Mouse (Mus musculus): Measurements from ENCODE around the gene Sh3tc1. TPM values are rescaled to one million over a fixed set of nuclear protein-coding genes. Genes with fewer than 3 reads are reported as not detected.
A peak's percentile ranks its signal among the peaks of the same experiment; 100 is the strongest.

The Sh3tc1 gene
- polyA plus RNA-seq, 1 experiment, result 5.2 TPM

GRCm38 (mm10) chr5:35721933-35722332 lies 17.9 kb downstream of the Sh3tc1 start:
- Histone ChIP-seq H3K27me3 (ENCODE audit: control insufficient read depth, insufficient read depth, low read length) (no peaks in the 10 kb centered on the region), H3K27ac (ENCODE audit: control insufficient read depth, insufficient read depth, low read length) (no peak overlapping the region), H3K4me3 (ENCODE audit: control insufficient read depth, insufficient read depth, low read length) (no peak overlapping the region), H3K4me1 (replicated peaks; ENCODE audit: control insufficient read depth, insufficient read depth, low read length) (no peaks in the 10 kb centered on the region), H3K36me3 (ENCODE audit: control insufficient read depth, insufficient read depth, low read length) (no peaks in the 10 kb centered on the region)
- no peak for DNase-seq
- TF ChIP-seq POLR2A (IDR thresholded peaks at IDR 0.05; ENCODE audit: control insufficient read depth, extremely low read depth, insufficient read depth, low read length, poor library complexity) (no peak), CTCF (IDR thresholded peaks at IDR 0.05; ENCODE audit: borderline replicate concordance, control insufficient read depth, extremely low read depth, insufficient read depth, low read length, poor library complexity) (no peak)
- WGBS, result 97% methylated on average over 2 of the region's 2 CpGs

DNA sequence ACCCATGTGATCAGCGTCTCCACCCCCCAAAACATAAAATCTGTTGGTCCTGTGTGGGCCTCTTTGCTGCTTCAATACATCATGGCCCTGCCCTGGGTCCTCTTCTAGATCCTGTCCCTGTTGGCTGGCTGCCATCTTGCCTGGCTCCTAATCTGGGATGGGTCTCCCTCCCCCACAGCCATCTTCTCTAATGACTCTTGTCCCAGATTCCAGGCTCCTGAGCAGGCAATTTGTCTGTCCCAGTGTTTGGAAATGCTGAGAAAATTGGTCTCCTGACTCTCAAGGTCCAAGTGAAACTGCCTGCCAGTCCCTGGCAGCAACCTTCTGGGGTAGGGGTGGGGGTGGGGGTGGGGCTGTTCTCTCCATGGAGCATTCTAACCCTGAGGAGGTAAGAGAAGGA lies 19.9 kb downstream of the Sh3tc1 start:
- H3K27me3 ChIP-seq (ENCODE audit: control insufficient read depth, insufficient read depth, low read length), result no peaks in the 10 kb centered on the region
- H3K36me3 ChIP-seq (ENCODE audit: control insufficient read depth, insufficient read depth, low read length), result no peaks in the 10 kb centered on the region
- WGBS, result 92% methylated on average over 1 of the region's 1 CpGs
- DNase-seq, result no peak
- no peak overlapping the region for H3K4me3 ChIP-seq (ENCODE audit: control insufficient read depth, insufficient read depth, low read length)
- no peaks in the 10 kb centered on the region for H3K4me1 ChIP-seq (replicated peaks; ENCODE audit: control insufficient read depth, insufficient read depth, low read length)
- no peak overlapping the region for H3K27ac ChIP-seq (ENCODE audit: control insufficient read depth, insufficient read depth, low read length)
- no peak for TF ChIP-seq POLR2A (IDR thresholded peaks at IDR 0.05; ENCODE audit: control insufficient read depth, extremely low read depth, insufficient read depth, low read length, poor library complexity)
- TF ChIP-seq CTCF (IDR thresholded peaks at IDR 0.05; ENCODE audit: borderline replicate concordance, control insufficient read depth, extremely low read depth, insufficient read depth, low read length, poor library complexity), result no peak

GRCm38 (mm10) chr5:35719343-35719742 lies 20.4 kb downstream of the Sh3tc1 start:
- no peaks in the 10 kb centered on the region for H3K36me3 ChIP-seq (ENCODE audit: control insufficient read depth, insufficient read depth, low read length)
- H3K27ac ChIP-seq (ENCODE audit: control insufficient read depth, insufficient read depth, low read length), result no peak overlapping the region
- no peak overlapping the region for H3K4me3 ChIP-seq (ENCODE audit: control insufficient read depth, insufficient read depth, low read length)
- TF ChIP-seq CTCF (IDR thresholded peaks at IDR 0.05; ENCODE audit: borderline replicate concordance, control insufficient read depth, extremely low read depth, insufficient read depth, low read length, poor library complexity) (no peak), POLR2A (IDR thresholded peaks at IDR 0.05; ENCODE audit: control insufficient read depth, extremely low read depth, insufficient read depth, low read length, poor library complexity) (no peak)
- no peaks in the 10 kb centered on the region for H3K27me3 ChIP-seq (ENCODE audit: control insufficient read depth, insufficient read depth, low read length)
- no peak for DNase-seq
- no peaks in the 10 kb centered on the region for H3K4me1 ChIP-seq (replicated peaks; ENCODE audit: control insufficient read depth, insufficient read depth, low read length)

GRCm38 (mm10) chr5:35718817-35719216 lies 21.0 kb downstream of the Sh3tc1 start:
- Histone ChIP-seq H3K4me3 (ENCODE audit: control insufficient read depth, insufficient read depth, low read length) (no peak overlapping the region), H3K4me1 (replicated peaks; ENCODE audit: control insufficient read depth, insufficient read depth, low read length) (no peaks in the 10 kb centered on the region), H3K27ac (ENCODE audit: control insufficient read depth, insufficient read depth, low read length) (no peak overlapping the region), H3K27me3 (ENCODE audit: control insufficient read depth, insufficient read depth, low read length) (no peaks in the 10 kb centered on the region), H3K36me3 (ENCODE audit: control insufficient read depth, insufficient read depth, low read length) (no peaks in the 10 kb centered on the region)
- TF ChIP-seq POLR2A (IDR thresholded peaks at IDR 0.05; ENCODE audit: control insufficient read depth, extremely low read depth, insufficient read depth, low read length, poor library complexity) (no peak), CTCF (IDR thresholded peaks at IDR 0.05; ENCODE audit: borderline replicate concordance, control insufficient read depth, extremely low read depth, insufficient read depth, low read length, poor library complexity) (no peak)
- no peak for DNase-seq
- 90% methylated on average over 11 of the region's 11 CpGs for WGBS

- no peaks in the 10 kb centered on the region for H3K4me1 ChIP-seq (replicated peaks; ENCODE audit: control insufficient read depth, insufficient read depth, low read length)
- peak; percentile 18 for DNase-seq
- TF ChIP-seq CTCF (IDR thresholded peaks at IDR 0.05; ENCODE audit: borderline replicate concordance, control insufficient read depth, extremely low read depth, insufficient read depth, low read length, poor library complexity) (no peak), POLR2A (IDR thresholded peaks at IDR 0.05; ENCODE audit: control insufficient read depth, extremely low read depth, insufficient read depth, low read length, poor library complexity) (no peak)
- no peak overlapping the region for H3K4me3 ChIP-seq (ENCODE audit: control insufficient read depth, insufficient read depth, low read length)
- H3K36me3 ChIP-seq (ENCODE audit: control insufficient read depth, insufficient read depth, low read length), result no peaks in the 10 kb centered on the region
- no peak overlapping the region for H3K27ac ChIP-seq (ENCODE audit: control insufficient read depth, insufficient read depth, low read length)
- 76% methylated on average over 4 of the region's 4 CpGs for WGBS
- H3K27me3 ChIP-seq (ENCODE audit: control insufficient read depth, insufficient read depth, low read length), result no peaks in the 10 kb centered on the region
Measured at GRCm38 (mm10) chr5:35717946-35718345, 21.8 kb downstream of the Sh3tc1 start.

GRCm38 (mm10) chr5:35717455-35717854 lies 22.3 kb downstream of the Sh3tc1 start:
- TF ChIP-seq CTCF (IDR thresholded peaks at IDR 0.05; ENCODE audit: borderline replicate concordance, control insufficient read depth, extremely low read depth, insufficient read depth, low read length, poor library complexity) (no peak), POLR2A (IDR thresholded peaks at IDR 0.05; ENCODE audit: control insufficient read depth, extremely low read depth, insufficient read depth, low read length, poor library complexity) (no peak)
- Histone ChIP-seq H3K27ac (ENCODE audit: control insufficient read depth, insufficient read depth, low read length) (no peak overlapping the region), H3K4me3 (ENCODE audit: control insufficient read depth, insufficient read depth, low read length) (no peak overlapping the region), H3K27me3 (ENCODE audit: control insufficient read depth, insufficient read depth, low read length) (no peaks in the 10 kb centered on the region), H3K36me3 (ENCODE audit: control insufficient read depth, insufficient read depth, low read length) (no peaks in the 10 kb centered on the region), H3K4me1 (replicated peaks; ENCODE audit: control insufficient read depth, insufficient read depth, low read length) (no peaks in the 10 kb centered on the region)
- no peak for DNase-seq
- 92% methylated on average over 5 of the region's 5 CpGs for WGBS
